Mouse (Mus musculus) embryonic fibroblast, embryonic 13.5 days (primary cell): Measurements from ENCODE around the gene Gas7. TPM values are rescaled to one million over a fixed set of nuclear protein-coding genes. Genes with fewer than 3 reads are reported as not detected.

ENCODE experiments used
- H3K27ac ChIP-seq: 2 replicates; pipeline ENCODE4 v1.5.1; 2012; ENCODE audit warnings: low read length, control low read depth, inconsistent platforms; ENCODE audit not compliant: insufficient read depth
- H3K4me1 ChIP-seq: 2 replicates; pipeline ENCODE4 v1.6.1; 2011; ENCODE audit warnings: low read length; ENCODE audit not compliant: control insufficient read depth, insufficient read depth
- H3K4me3 ChIP-seq: 2 replicates; pipeline ENCODE4 v1.5.1; 2011; ENCODE audit warnings: mild to moderate bottlenecking, control low read depth, low read length; ENCODE audit not compliant: insufficient read depth
- CTCF ChIP-seq: IDR thresholded peaks from 2 replicates; pipeline ENCODE4 v1.5.1; 2011; ENCODE audit warnings: mild to moderate bottlenecking, control low read depth, low read length, moderate library complexity, borderline replicate concordance; ENCODE audit not compliant: insufficient read depth
- POLR2A ChIP-seq: IDR thresholded peaks from 2 replicates; pipeline ENCODE4 v1.6.1; 2011; ENCODE audit warnings: low read depth, mild to moderate bottlenecking, control low read depth, low read length, moderate library complexity
- polyA plus RNA-seq: library from polyadenylated mRNA; stranded (reverse); fragments of >200 nt; gene quantifications from 2 replicates; pipeline ENCODE4 v1.2.4, GENCODE M21; 2011; ENCODE audit warnings: low read depth; ENCODE audit not compliant: missing spikeins, insufficient read length

Gene Gas7
- polyA plus RNA-seq, 1 experiment = 22.7 TPM

- H3K4me1 ChIP-seq = peaks cover 7% of the 10 kb centered on the region
- TF ChIP-seq CTCF (no peak), POLR2A (no peak)
- no peak overlapping the region for H3K4me3 ChIP-seq
- no peak overlapping the region for H3K27ac ChIP-seq
These were observed 122.2 kb downstream of the Gas7 start for GRCm38 (mm10) chr11:67577472-67577871.

DNA sequence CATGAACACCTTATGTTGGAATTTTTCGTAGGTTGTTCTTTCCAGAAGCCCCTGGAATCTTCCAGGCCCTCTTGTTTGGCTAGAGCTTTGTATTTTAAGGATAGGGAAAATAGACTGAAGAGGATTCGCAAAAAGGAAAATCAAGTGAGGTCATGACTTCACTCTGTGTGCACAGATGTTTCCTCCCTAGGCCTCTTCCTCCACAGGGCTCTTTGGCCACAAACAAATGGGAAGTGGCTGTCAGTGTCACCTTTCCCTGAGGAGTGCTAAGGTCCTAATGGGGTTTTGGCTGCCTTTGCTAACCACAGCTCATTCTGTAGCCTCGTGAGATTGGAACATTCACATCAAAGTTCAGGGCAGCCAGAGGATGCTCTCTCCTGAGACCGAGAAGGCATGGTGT lies 122.8 kb downstream of the Gas7 start:
- no peak overlapping the region for H3K4me3 ChIP-seq
- peaks cover 7% of the 10 kb centered on the region for H3K4me1 ChIP-seq
- TF ChIP-seq CTCF (no peak), POLR2A (no peak)
- no peak overlapping the region for H3K27ac ChIP-seq

DNA sequence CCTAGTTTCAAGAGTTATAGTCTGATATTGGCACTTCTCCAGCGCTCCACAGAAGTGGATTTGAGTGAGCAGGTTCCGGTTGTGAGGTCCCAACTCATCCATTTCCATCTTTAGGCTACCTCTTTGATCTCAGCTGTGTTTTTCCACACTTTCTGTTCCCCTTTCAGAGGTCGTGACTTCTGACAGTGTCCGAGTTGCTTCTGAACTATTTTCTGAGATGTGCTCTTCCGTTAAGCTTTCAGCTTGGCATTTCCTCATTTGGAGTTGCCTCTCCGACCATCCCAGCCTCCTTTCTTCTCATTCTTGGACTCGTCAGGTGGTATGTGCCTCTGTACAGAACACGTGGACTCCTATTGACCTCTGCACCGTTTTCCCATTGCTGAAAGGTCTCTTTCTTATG lies 123.9 kb downstream of the Gas7 start:
- no peak overlapping the region for H3K4me3 ChIP-seq
- no peak overlapping the region for H3K27ac ChIP-seq
- peaks cover 7% of the 10 kb centered on the region for H3K4me1 ChIP-seq
- TF ChIP-seq CTCF (no peak), POLR2A (no peak)

- H3K4me1 ChIP-seq = peaks cover 7% of the 10 kb centered on the region
- H3K27ac ChIP-seq = peak overlapping the region; percentile 14
- no peak for TF ChIP-seq CTCF
- no peak for TF ChIP-seq POLR2A
- H3K4me3 ChIP-seq = no peak overlapping the region
These were observed 126.3 kb downstream of the Gas7 start for GRCm38 (mm10) chr11:67581549-67581948.

GRCm38 (mm10) chr11:67582570-67582969 lies 127.3 kb downstream of the Gas7 start:
- H3K4me1 ChIP-seq = peaks cover 7% of the 10 kb centered on the region
- no peak overlapping the region for H3K4me3 ChIP-seq
- H3K27ac ChIP-seq = 0 out of 2 replicates have a peak overlapping the region, but pooled peaks have one; percentile 9
- no peak for TF ChIP-seq CTCF
- no peak for TF ChIP-seq POLR2A

- TF ChIP-seq POLR2A (no peak), CTCF (no peak)
These were observed 129.8 kb downstream of the Gas7 start for GRCm38 (mm10) chr11:67585016-67585415.

GRCm38 (mm10) chr11:67585629-67586028 lies 130.4 kb downstream of the Gas7 start:
- Histone ChIP-seq H3K27ac (0 out of 2 replicates have a peak overlapping the region, but pooled peaks have one; percentile 15), H3K4me1 (peaks cover 9% of the 10 kb centered on the region), H3K4me3 (no peak overlapping the region)
- TF ChIP-seq CTCF (no peak), POLR2A (no peak)

More at GRCm38 (mm10) chr11:67585016-67585415, 129.8 kb downstream of the Gas7 start:
- no peak overlapping the region for H3K27ac ChIP-seq
- H3K4me3 ChIP-seq = no peak overlapping the region
- peaks cover 10% of the 10 kb centered on the region for H3K4me1 ChIP-seq

DNA sequence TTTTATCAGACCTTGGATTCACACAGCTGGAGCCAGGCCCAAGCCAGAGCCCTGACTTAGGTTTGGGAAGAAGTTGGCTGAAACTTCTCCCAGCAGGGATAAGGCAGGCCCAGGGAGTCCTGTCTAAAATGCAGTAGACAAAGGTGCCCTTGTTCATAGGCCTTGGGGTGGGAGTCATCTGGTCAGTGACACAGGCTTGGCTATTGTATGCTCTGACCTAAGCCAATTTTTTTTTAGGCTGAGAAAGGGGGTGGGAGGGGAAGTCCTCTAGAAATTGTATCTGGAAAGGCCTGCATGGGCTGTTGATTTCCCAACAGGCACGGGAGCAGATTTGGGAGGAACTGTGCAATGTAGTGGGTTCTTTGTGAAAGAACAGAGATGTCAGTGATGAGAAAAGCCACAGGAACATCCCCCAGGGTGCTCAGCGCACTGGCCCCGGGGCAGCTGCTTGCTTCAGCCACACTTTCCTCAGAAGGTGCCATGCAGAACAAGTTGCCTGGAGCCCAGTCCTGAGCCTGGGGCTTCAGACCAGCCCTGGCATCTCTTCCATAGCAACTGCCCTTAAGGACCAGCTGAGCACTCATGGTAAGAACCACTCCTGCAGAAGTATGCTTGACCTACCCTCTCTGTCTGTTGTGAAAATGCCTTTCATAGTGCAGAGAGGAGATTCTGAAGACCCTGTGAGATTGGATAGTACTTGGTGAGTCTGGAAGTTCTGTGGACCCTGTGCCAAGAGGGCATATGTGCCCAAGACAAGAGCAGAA lies 131.2 kb downstream of the Gas7 start:
- TF ChIP-seq POLR2A (no peak), CTCF (no peak)
- Histone ChIP-seq H3K4me1 (peaks cover 3% of the 10 kb centered on the region; the same call in 1 of the 2 replicates), H3K27ac (peak overlapping the region; percentile 15; the same call in 1 of the 2 replicates), H3K4me3 (no peak overlapping the region)

- H3K4me3 ChIP-seq = no peak overlapping the region
These were observed 133.1 kb downstream of the Gas7 start for GRCm38 (mm10) chr11:67588196-67588827.

GRCm38 (mm10) chr11:67588828-67589314 lies 133.6 kb downstream of the Gas7 start:
- TF ChIP-seq POLR2A (no peak), CTCF (no peak)
- no peak overlapping the region for H3K27ac ChIP-seq

More at GRCm38 (mm10) chr11:67588196-67588827, 133.1 kb downstream of the Gas7 start:
- peaks cover 3% of the 10 kb centered on the region; the same call in 1 of the 2 replicates for H3K4me1 ChIP-seq
- H3K27ac ChIP-seq = no peak overlapping the region
- no peak for TF ChIP-seq POLR2A
- no peak for TF ChIP-seq CTCF

More at GRCm38 (mm10) chr11:67588828-67589314, 133.6 kb downstream of the Gas7 start:
- no peak overlapping the region for H3K4me3 ChIP-seq
- H3K4me1 ChIP-seq = peaks cover 3% of the 10 kb centered on the region; the same call in 1 of the 2 replicates
